Mouse (Mus musculus): Measurements from ENCODE around the gene Tnnc1.

The Tnnc1 gene

GRCm38 (mm10) chr14:31212499-31212898 is 4.4 kb downstream of the Tnnc1 start:
- DNase-seq (ENCODE audit: low spot score in 2 of 2) = no peak

GRCm38 (mm10) chr14:31213868-31214267 is 5.8 kb downstream of the Tnnc1 start:
- no peak for DNase-seq (ENCODE audit: low spot score in 2 of 2)

DNA sequence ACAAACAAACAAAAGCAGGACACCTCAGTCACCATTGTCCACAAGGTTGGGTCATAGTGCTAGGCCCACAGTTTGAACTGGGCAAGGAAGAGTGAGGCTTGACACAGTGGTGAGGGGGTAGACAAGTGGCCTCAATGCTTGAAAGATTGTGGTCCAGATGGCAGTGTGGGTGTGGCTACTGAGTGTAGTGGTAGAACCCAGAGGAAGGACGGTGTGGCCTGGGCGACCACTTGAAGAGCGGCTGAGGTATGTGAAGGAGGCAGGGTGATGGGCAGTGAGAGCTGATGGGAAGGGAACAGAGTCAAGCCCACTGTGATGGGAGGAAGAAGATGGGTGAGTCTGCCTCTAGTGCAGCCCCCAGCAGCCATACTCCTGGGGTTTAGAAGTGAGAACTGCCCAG is 6.6 kb downstream of the Tnnc1 start:
- DNase-seq (ENCODE audit: low spot score in 2 of 2) = no peak

- peak in 1 of 2 experiments; percentile 61 for DNase-seq (ENCODE audit: low spot score in 2 of 2)
Observed at GRCm38 (mm10) chr14:31215157-31216002, 7.3 kb downstream of the Tnnc1 start.

- no peak for DNase-seq (ENCODE audit: low spot score in 2 of 2)
Observed at GRCm38 (mm10) chr14:31216846-31217245, 8.7 kb downstream of the Tnnc1 start, which contains the start of gene Nisch. Nisch (minus strand) TSS chr14:31216946.

GRCm38 (mm10) chr14:31217666-31218065 is 9.6 kb downstream of the Tnnc1 start, which contains the start of gene Sema3g:
Sema3g (plus strand) TSS chr14:31217860.
- DNase-seq (ENCODE audit: low spot score in 2 of 2) = peak in 1 of 2 experiments; percentile 49

DNA sequence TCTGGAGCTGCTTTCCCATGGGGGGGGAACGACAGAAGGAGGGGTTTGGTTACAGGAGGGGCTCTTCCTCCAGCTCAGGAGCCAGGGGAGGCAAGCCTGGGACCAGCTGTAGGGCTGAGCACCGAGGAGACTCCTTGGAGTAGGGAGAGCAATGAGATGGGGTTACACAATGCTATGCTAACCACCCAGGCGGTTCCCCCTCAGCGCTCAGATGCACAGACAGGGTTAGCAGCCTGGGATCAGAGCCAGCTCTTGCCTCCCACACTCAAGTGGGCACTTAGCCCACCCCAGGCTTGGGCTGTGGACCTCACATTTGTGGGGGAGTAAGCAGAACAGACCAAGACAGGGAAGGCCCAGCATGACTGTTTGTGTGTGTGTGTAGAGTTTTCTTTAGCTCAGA is 18.9 kb downstream of the Tnnc1 start:
- DNase-seq (ENCODE audit: low spot score in 2 of 2) = no peak

DNA sequence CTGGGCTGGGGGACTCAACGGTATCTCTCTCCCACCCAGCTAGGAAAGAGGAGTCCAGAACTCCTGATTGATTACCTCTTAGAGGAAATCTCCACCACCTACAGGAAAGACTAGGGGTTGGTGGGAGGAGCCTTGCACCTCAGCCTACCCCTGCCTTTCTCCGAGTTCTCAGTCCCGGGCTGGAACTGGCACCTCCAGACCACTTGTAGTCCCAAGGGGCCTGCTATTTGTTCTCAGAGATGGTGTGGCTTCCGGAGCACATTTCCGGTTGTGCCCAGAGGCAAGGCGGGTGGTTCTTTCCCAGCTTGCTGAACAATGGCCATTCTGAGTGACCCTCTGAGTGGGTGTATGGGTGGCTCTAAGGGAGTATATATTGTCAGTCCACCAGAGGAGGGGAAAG is 20.1 kb downstream of the Tnnc1 start:
- no peak for DNase-seq (ENCODE audit: low spot score in 2 of 2)

DNA sequence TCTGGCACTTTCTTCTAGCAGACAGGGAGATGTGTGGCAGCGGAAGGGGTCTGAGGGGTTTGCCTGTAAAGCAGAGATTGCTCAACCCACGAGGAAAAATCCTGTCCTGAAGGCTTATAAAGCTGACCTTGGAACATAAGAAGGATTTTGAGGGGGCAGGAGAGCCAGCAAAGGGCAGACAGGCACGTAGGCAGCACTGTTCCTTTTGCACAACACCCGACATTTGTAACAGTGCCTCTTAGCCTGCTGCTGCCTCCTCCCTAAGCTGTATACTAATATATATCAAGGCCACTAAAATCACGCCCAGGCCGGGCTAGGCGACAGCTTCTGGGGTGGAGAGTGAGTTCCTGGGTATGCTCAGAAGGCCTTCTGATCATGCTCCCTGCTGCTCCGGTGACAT is 22.3 kb downstream of the Tnnc1 start:
- no peak for DNase-seq (ENCODE audit: low spot score in 2 of 2)

GRCm38 (mm10) chr14:31232404-31233069 is 24.4 kb downstream of the Tnnc1 start:
- DNase-seq (ENCODE audit: low spot score in 2 of 2) = no peak

GRCm38 (mm10) chr14:31233070-31233995 is 25.2 kb downstream of the Tnnc1 start:
- DNase-seq (ENCODE audit: low spot score in 2 of 2) = no peak

GRCm38 (mm10) chr14:31233996-31234591 is 26.0 kb downstream of the Tnnc1 start:
- peak in 1 of 2 experiments; percentile 67 for DNase-seq (ENCODE audit: low spot score in 2 of 2)

DNA sequence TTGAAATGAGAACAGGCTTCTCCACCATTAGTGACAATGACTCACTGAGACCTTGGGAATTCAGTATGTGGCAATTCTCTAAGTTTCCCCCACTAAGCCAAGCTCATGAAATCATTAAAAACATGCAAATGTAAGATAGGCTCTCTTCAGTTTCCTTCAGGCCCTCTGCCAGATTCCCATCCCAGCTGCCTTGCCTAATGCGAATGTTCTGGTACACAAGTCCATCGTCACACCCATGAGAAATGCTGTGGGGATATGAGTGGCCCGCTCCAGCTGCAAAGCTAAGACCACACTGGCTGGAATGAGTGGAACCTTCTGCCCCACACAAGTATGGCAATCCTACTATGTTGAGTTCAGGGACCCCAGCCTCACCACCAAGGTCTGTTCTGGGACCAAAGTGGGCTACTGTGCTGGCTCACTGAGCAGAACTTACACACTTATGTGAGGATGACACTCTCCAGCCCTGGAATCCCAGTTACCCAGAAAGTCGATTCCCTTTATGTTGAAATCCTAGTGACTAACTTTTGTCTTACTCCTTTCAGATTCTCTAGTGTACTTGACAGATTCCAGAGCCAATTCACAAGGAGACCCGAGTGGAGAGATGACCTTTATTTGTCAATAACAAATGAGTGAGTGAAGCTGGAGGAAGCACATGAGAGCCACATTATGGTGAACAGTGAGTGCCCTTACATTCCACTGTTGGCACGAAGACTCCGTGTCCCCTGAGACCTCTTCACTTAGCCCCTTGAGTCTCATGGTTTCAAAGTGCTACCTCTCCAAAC is 29.2 kb downstream of the Tnnc1 start:
- DNase-seq (ENCODE audit: low spot score in 2 of 2) = no peak

- DNase-seq (ENCODE audit: low spot score in 2 of 2) = no peak
Observed at GRCm38 (mm10) chr14:31240528-31240927, 32.4 kb downstream of the Tnnc1 start.

- DNase-seq (ENCODE audit: low spot score in 2 of 2) = no peak
Observed at GRCm38 (mm10) chr14:31244777-31245176, 36.7 kb downstream of the Tnnc1 start.

DNA sequence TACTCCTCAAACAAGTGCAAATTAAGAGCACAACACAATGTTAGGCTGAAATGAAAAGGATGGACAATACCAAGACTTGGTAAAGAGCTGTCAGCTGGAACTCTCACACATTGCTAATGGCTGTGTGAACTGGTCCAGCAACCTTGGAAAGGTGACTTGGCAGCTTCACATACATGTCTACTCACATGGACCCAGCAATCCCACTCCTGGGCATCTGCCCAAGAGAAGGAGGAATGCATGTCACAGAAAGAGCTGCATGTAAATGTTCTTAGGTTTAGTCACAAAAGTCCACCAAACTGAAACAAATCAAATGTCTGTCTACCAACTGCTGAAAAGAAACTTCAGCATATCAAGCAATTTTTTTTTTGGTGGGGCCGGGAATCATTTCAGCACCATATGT is 37.8 kb downstream of the Tnnc1 start:
- DNase-seq (ENCODE audit: low spot score in 2 of 2) = no peak

- DNase-seq (ENCODE audit: low spot score in 2 of 2) = no peak
Observed at GRCm38 (mm10) chr14:31248396-31248795, 40.3 kb downstream of the Tnnc1 start.

GRCm38 (mm10) chr14:31250222-31251083 is 42.3 kb downstream of the Tnnc1 start:
- DNase-seq (ENCODE audit: low spot score in 2 of 2) = no peak

- peak; percentile 93 to 98 for DNase-seq (ENCODE audit: low spot score in 2 of 2)
Observed at GRCm38 (mm10) chr14:31251084-31251604, 43.0 kb downstream of the Tnnc1 start, which contains the start of the genes Phf7 and Bap1. Phf7 (minus strand) TSS chr14:31251317. Bap1 (plus strand) TSS chr14:31251450.
